Mouse (Mus musculus): Measurements from ENCODE around the gene Pla2g3. TPM values are rescaled to one million over a fixed set of nuclear protein-coding genes. Genes with fewer than 3 reads are reported as not detected.

Pla2g3 gene
- total RNA-seq, 2 experiments from 2014 or later = 0.09 TPM; not detected in 1

DNA sequence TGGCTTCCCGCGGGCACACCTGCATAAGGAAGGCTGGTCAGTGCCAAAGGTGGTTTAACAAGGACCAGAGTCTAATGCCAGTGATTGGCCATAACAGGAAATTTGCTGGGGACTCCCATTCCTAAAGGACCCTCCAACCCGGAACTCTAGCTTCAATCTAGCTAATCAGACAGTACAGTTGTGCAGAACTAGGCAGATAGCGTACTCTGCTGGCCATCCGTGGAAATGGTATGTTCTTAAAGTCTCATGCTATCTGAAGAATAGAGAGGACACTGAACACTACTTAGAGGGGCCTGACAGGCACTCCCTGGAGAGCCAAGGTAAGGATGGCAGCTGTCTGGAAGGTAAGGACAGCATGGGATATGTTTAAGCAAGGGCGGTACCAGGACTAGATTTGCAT, 43.5 kb downstream of the Pla2g3 start:
- no peak for DNase-seq
- intact Hi-C loops (cut with DNase I; ENCODE audit: low total_unique reads) = loop anchor here (10.0 kb wide), 1 partner anchor 103 kb away; no protein-coding TSS in a partner anchor

- DNase-seq = no peak
- intact Hi-C loops (cut with DNase I; ENCODE audit: low total_unique reads) = loop anchor here (10.0 kb wide), 1 partner anchor 102 kb away; no protein-coding TSS in a partner anchor
Observed at GRCm38 (mm10) chr11:3532101-3532931, 44.2 kb downstream of the Pla2g3 start.

GRCm38 (mm10) chr11:3533406-3533932, 45.4 kb downstream of the Pla2g3 start:
- no peak for DNase-seq
- intact Hi-C loops (cut with DNase I; ENCODE audit: low total_unique reads) = loop anchor here (10.0 kb wide), 1 partner anchor 101 kb away; no protein-coding TSS in a partner anchor

- no peak for DNase-seq
Observed at GRCm38 (mm10) chr11:3534956-3535355, 46.9 kb downstream of the Pla2g3 start.

GRCm38 (mm10) chr11:3535406-3535986, 47.4 kb downstream of the Pla2g3 start:
- DNase-seq = peak; percentile 98
- intact Hi-C loops (cut with DNase I; ENCODE audit: low total_unique reads) = loop anchor here (5.0 to 10.0 kb wide), 3 partner anchors 62 to 252 kb away; no protein-coding TSS in a partner anchor

More at GRCm38 (mm10) chr11:3534956-3535355, 46.9 kb downstream of the Pla2g3 start:
- intact Hi-C loops (cut with DNase I; ENCODE audit: low total_unique reads) = loop anchor here (5.0 to 10.0 kb wide), 3 partner anchors 62 to 252 kb away; no protein-coding TSS in a partner anchor

DNA sequence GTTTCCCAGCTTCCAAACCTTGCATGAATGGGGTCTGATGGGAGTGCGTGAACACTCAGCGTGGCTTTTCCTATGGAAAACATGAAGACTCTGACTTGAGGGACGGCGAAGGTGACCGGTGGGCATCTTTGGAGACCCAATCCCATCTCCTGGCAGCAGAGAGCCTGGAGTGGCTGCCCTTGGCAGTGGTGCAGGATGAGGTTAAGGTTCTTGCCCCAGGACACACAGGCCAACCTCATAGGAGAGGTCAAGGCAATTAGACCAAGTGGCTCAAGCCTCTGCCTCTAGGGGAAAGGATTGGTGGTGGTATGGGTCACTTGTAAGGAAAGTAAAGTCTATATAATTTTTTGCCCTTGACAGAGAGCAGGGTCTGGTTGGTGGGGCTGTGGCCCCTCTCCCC, 48.0 kb downstream of the Pla2g3 start:
- intact Hi-C loops (cut with DNase I; ENCODE audit: low total_unique reads) = loop anchor here (5.0 to 10.0 kb wide), 3 partner anchors 61 to 251 kb away; no protein-coding TSS in a partner anchor
- no peak for DNase-seq

- no peak for DNase-seq
- intact Hi-C loops (cut with DNase I; ENCODE audit: low total_unique reads) = loop anchor here (5.0 to 10.0 kb wide), 3 partner anchors 60 to 250 kb away; no protein-coding TSS in a partner anchor
Observed at GRCm38 (mm10) chr11:3536745-3537333, 48.8 kb downstream of the Pla2g3 start.

DNA sequence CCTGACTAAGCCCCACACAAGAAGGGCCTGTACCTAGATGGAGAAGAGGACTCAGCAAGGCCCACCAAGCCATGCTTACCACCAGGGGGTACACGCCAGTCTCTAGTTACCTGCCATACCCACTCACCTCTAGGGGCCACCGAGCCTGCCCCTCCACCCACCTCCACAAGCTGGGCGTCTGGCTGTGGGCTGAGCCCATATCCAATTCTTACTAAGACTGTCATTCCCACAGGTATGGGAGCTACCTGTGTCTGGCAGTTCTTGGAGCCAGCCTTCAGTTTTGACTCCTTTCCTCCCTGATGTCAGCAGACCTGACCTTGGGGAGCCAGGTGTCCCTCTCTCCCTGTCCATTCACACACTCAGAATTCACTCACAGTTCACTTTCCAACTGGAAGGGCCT, 49.6 kb downstream of the Pla2g3 start:
- DNase-seq = no peak
- intact Hi-C loops (cut with DNase I; ENCODE audit: low total_unique reads) = loop anchor here (5.0 to 10.0 kb wide), 3 partner anchors 60 to 250 kb away; no protein-coding TSS in a partner anchor

- intact Hi-C loops (cut with DNase I; ENCODE audit: low total_unique reads) = loop anchor here (5.0 to 10.0 kb wide), 3 partner anchors 59 to 249 kb away; no protein-coding TSS in a partner anchor
- DNase-seq = no peak
Observed at GRCm38 (mm10) chr11:3538341-3538740, 50.3 kb downstream of the Pla2g3 start.

DNA sequence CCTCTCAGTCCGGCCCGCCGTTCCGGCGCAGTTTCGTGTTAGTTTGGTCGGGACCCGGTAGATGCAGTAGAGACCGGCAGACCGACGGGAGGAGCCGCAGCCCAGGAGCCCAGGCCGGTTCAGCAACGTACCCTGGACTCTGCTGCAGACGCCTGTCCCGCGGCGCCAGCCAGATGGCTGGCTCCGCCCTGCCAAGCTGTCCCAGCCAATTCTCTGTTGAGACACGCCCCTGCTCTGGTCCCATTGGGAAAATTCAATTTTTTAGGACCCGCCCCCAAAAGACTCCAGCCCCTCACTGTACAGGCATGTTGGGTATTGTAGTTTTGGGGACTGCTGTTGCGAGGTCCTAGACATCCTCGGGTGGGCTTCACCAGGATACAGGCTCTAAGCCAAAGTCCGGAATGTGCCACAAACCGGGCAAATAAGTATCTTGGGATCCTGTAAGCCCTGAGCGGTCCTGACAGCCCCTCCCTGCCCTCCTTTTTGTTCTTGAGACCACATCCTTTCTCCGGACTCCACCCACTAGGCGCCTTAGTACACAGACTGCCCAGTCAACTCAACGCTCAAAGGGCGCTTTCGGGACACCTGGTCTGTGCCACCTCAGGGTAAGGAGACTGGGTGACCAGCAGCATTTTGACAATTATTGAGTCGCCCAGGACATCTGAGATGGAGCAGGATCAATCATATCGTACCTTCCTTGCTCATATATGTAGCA, 51.2 kb downstream of the Pla2g3 start:
- peak; percentile 93 for DNase-seq
- intact Hi-C loops (cut with DNase I; ENCODE audit: low total_unique reads) = loop anchor here (5.0 to 10.0 kb wide), 3 partner anchors 58 to 248 kb away; no protein-coding TSS in a partner anchor

DNA sequence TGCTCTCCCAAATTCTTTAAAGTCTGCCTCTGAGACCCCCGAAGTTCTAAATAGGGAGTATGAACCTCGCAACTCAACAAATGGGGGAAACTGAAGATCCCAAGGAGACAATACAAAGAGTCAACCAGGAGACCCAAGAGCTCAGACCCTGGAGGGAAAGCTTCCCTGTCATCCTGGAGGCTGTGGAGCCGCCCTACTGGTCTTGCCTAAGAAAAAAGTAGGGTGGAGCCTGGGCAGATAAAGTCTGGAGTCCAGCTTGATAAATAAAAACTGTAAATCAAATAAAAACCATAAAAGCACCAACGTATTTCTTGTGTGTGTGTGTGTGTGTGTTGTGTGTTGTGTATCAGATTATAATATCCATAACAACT, 51.7 kb downstream of the Pla2g3 start:
- intact Hi-C loops (cut with DNase I; ENCODE audit: low total_unique reads) = loop anchor here (5.0 to 10.0 kb wide), 3 partner anchors 57 to 247 kb away; no protein-coding TSS in a partner anchor
- no peak for DNase-seq

DNA sequence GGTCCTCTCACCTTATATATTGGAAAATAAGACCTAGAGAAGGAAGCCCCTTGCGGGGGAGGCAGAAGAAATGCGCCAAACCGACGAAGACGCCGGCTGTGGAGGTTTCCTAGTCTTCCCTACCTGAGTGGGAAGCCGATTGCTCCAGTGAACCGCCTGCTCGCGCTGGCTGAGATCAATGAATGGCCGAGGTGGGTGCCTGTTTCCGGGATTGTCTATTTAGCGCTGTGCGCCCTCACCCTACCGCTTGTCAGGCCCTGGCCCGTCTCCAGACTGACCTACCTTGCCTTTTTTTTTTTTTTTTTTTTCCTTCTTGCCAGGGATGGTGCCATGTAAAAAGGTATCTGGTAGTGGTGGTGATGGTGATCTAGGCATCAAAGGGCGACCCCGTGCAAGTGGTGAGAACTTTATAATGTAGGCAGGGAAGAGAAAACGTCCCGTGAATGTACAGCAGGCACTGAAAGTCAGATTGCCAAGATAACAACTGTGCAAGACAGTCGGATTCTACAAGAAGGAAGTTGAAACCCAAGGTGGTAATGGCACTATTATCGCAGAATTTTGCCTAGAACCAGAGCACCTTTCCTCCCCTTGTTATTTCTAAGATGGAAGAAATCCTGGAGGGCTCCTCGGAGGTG, 52.5 kb downstream of the Pla2g3 start, which contains the start of gene Smtn:
Gene Smtn, minus strand, starts transcription at position 162 of the 635 bp plus-strand sequence.
- intact Hi-C loops (cut with DNase I; ENCODE audit: low total_unique reads) = no loop called here
- DNase-seq = no peak

- DNase-seq = no peak
- intact Hi-C loops (cut with DNase I; ENCODE audit: low total_unique reads) = no loop called here
Observed at GRCm38 (mm10) chr11:3541932-3542331, 53.8 kb downstream of the Pla2g3 start.

DNA sequence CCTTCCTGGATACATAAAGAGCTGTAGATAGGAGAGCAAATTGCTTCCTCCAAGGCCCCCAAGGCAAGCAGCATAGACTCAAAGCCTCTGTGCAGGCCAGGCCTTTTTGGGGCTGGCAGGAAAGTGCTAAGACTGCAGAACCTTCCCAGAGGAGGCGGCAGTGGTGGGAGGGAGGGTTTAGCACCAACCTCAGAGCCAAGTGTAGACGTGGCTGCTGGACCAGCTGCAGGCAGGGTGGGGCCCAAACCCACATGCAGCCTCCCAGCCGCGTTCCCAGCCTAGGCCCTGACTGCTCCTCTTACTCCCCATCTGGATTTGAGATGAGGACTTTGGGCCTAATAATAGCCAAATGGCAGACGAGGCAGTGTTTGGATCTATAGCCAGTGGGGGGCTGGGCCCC, 54.9 kb downstream of the Pla2g3 start:
- intact Hi-C loops (cut with DNase I; ENCODE audit: low total_unique reads) = no loop called here
- peak; percentile 91 for DNase-seq

- no peak for DNase-seq
- intact Hi-C loops (cut with DNase I; ENCODE audit: low total_unique reads) = no loop called here
Observed at GRCm38 (mm10) chr11:3544409-3544808, 56.3 kb downstream of the Pla2g3 start.

DNA sequence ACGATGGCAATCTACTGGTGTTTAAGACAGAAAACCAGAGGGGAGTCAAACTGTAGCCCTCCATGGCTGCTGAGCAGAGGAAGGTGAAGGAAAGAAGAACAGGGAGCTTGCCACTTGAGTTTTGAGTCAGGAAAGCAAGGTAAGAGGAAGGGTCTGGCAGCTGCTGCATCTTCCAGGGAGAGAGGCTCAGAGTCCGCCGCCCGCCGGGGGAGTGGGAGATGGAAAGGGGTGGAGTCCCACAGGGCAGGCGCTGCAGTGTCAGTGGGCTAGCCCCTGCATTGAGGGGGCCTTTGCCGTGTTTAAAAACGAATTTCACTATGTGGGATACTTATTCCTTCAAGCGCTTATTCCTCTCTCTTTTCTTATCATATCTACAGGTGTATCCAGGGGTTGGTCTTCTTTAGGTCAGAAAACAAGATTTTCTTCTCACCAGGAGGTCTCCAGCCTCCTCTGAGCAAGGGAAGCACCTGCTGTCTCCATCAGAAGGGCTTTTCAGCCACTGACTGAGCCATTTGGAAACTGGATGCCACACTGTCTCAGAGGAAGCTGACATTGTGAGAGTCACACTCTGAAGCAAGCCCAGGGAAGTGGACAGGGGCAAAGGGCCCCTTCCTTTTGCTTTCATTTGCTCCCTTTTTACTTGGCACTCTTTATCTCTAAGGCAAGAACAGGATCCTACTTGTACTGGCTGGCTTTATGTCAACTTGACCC, 57.6 kb downstream of the Pla2g3 start:
- intact Hi-C loops (cut with DNase I; ENCODE audit: low total_unique reads) = no loop called here

DNA sequence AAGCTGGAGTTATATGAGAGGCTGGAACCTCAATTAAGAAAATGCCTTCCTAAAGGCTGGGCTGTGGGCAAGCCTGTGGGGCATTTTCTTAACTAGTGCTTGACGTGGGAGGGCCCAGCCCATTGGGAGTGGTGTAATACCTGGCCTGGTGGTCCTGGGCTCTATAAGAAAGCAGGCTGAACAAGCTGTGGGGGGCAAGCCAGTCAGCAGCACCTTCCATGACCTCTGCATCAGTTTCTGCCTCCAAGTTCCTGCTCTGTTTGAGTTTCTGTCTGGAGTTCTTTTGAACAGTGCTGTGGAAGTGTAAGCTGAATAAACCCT, 58.1 kb downstream of the Pla2g3 start:
- intact Hi-C loops (cut with DNase I; ENCODE audit: low total_unique reads) = no loop called here

More for the DNA sequence above, 57.6 kb downstream of the Pla2g3 start:
- DNase-seq = no peak

DNA sequence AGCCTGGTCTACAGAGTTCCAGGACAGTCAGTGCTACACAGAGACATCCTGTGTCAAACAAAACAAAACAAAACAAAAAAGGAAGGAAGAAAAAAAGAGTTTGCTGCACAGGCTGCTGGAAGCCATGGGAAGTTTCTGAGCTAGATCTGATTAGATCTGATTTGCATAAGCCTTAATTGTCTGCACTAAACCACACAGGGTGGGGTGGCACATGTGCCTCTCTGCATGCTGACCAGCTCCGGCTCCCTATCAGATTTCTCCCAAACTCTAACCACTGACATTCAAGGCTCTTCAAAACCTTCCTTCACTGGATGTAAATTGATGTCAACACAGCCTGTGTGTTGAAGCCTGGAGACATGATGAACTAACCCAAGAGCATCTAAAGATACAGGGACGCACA, 59.0 kb downstream of the Pla2g3 start:
- intact Hi-C loops (cut with DNase I; ENCODE audit: low total_unique reads) = no loop called here
- DNase-seq = no peak

More for the DNA sequence above, 58.1 kb downstream of the Pla2g3 start:
- DNase-seq = no peak
